Mouse (Mus musculus) left cerebral cortex, adult 9 months (tissue): ENCODE results near the gene Six5.
"Not testable (repeated sequence)": the region's sequence is repeated elsewhere in the genome, so short reads cannot be mapped to it uniquely, and the experiment has no call there.

Source experiments
- DNase-seq, 2 experiments: peaks; one replicate each; pipeline ENCODE4 v3.0.0; 2022; ENCODE audit warnings: low spot score in 2 of 2

The Six5 gene

DNA sequence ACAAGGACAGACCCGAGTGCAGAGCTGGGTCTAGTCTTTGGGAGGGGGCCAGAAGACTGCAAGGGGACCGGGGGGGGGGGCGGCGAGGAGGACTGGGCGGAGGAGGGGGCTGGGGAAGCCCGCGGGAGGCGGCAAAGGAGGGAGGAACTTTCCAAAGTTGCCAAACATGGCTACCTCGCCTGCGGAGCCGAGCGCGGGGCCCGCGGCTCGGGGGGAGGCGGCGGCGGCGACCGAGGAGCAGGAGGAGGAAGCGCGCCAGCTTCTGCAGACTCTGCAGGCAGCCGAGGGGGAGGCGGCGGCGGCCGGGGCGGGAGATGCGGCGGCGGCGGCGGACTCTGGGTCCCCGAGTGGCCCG lies at the start of gene Six5:
Gene Six5, plus strand, starts transcription at position 124 of the 355 bp plus-strand sequence.
- no peak for DNase-seq

GRCm38 (mm10) chr7:19044616-19045015 lies 49.8 kb upstream of the Six5 start:
- no peak for DNase-seq

DNA sequence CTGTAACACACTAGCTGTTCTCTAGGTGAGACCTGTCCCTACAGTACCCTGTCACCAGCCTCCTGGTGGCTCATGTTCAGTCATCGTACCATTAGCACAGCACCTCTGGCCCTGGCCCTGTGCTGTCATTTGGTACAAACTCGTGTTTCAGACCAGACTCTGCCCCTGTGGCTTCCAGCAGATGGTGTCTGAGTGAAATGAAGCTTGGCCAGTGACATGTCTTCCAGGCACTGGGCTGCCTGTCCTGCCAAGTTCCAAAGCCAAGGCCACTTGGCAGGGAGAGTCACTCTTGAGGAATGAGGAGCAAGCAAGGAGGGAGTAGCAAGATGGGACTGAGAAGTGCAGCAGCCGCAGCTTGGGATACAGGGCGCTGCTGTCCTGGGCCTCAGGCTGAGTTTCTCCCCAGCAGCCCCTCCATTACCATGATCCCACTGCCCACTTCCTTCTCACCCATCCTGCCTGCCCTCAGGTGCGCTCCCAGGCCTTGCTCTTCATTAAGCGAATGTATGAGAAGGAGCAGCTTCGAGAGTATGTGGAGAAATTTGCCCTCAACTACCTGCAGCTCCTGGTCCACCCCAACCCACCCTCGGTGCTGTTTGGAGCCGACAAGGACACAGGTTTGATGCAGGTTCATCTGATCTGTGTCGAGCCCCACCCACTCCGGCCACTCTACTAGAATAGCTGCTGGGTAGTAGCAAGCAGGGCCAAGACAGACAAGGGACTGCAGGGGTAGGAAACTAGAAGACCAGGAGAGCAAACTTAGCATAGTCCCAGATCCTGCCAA lies 47.9 kb upstream of the Six5 start:
- no peak for DNase-seq

GRCm38 (mm10) chr7:19048006-19048527 lies 46.3 kb upstream of the Six5 start:
- DNase-seq, result no peak

DNA sequence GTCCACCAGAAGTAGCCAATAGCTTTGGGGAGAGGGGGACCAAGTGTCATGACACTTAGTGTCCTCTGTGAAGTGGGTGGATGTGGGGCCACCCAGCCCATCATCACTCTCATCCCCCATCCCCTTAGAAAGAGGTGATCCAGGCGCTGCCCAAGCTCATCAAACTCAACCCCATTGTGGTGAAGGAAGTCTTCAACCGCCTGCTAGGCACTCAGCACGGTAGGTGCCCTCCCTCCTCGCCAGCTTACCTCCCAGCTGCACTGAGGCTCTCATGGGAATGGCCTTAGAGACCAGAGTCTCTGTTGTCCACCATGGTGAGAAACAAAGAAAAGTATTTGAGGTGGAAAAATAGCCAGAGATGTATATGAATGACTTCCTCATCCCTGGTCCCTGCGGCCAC lies 45.1 kb upstream of the Six5 start:
- no peak for DNase-seq

DNA sequence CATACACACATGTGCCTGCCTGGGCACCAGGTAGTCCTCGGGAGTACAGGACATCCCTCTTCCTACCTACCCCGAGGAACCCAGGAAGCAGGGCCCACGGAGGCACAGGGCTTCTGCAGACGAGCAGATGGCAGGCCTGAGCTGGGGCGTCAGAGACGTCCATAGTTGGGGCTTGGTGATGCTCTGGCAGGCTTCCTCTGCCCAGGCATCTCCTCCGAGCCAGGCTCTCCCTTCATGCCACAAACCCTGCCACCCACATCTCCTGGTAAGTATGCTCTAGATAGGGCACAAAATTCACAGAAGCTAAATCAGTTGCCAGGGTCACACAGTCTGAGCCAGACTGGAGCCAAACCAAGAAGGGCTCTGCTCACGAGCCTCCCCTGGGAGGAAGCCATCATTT lies 44.2 kb upstream of the Six5 start:
- DNase-seq, result peak in 1 of 2 experiments; percentile 40

DNA sequence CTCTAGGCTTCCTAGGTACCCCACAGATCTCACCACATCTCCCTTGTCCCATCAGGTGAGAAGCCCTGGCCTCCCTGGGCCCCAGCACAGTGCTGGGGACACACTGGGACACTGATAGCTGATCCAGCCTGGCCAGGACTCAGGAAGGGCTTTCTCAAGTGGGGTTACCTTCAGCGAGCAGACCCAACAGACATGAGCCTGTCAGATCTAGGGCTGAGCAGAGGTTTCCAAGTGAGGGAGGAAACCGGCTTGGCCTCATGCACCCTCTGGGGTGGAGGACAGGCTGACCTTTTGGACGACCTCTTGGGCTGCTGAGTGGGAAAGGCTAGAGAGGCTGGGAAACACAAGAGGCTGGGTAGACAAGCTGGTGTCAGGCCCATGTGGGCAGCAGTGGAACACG lies 43.2 kb upstream of the Six5 start:
- DNase-seq, result no peak

GRCm38 (mm10) chr7:19052345-19053135 lies 41.9 kb upstream of the Six5 start:
- peak in 1 of 2 experiments; percentile 75 for DNase-seq

DNA sequence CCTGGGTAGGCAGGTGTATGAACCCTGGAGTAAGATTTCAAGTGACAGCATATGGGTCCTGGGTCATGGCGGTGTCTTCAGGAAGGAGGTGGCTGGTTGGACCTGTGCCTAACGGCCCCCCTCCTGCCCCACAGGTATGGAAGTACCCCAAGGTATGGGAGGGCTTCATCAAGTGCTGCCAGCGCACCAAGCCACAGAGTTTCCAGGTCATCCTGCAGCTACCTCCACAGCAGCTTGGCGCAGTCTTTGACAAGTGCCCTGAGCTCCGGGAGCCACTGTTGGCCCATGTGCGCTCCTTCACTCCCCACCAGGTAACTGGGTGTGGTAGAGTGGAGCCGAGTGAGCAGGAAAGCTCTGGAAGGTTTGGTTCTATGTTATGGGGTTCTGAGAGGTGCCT lies 41.3 kb upstream of the Six5 start:
- no peak for DNase-seq

DNA sequence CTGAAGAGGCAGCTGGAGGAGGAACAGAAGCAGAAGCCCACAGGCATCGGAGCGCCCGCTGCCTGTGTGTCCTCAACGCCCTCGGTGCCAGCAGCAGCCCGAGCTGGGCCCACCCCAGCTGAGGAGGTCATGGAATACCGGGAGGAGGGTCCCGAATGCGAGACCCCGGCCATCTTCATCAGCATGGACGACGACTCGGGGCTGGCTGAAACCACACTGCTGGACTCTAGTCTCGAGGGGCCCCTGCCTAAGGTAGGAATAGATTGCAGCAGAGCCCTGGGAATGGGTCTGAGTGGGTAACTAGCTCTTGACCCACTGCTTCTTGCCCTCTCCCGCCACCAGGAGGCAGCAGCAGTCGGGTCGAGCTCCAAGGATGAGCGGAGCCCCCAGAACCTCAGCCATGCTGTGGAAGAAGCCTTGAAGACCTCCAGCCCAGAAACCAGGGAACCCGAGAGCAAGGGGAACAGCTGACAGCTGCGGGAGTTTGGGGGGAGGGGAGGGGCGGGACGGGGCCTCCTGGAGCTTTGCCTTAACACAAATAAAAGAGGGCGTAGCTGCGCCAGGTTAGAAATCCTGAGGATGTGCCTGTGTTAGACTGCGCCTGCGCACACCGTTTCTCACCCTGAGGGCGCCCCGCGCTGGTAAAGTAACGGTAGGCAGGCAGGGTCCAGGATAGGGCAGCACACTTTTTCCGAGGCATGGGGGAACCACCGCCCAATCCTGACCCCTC lies 40.2 kb upstream of the Six5 start, which contains the start of gene Rsph6a:
Gene Rsph6a, plus strand, starts transcription at position 644 of the 730 bp plus-strand sequence.
- no peak for DNase-seq

- DNase-seq, result no peak
Measured at GRCm38 (mm10) chr7:19054777-19055076, 39.7 kb upstream of the Six5 start.

DNA sequence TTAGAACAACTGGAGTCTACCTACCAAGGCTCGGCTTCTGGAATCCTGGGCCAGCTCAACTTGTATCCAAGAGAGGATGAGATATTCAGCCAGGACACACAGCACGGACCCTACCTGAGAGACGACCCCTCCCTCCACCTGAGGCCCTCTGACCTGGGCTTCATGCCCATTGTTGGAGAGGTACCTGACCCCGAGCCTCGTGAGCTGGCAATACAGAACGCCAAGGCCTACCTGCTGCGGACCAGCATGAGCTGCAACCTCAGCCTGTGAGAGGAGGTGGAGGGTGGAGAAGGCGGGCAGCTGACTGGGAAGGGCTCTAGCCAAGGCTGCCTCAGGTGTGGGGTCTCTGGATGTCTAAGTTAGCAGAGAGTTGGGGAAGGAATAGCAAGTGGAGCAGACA lies 39.3 kb upstream of the Six5 start:
- DNase-seq, result no peak

DNA sequence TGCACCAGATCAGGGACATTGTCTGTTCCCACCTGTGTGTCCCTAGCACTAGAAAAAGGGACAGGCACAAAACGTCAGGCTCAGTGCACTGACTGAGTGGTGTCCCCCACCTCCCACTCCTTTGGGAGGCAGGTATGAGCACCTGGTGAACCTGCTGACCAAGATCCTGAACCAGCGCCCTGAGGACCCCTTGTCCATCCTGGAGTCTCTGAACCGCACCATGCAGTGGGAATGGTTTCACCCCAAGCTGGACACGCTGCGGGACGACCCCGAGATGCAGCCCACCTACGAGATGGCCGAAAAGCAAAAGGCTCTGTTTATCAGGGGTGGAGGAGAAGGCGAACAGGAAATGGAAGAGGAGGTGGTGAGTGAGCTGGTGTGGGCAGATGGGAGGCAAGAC lies 37.0 kb upstream of the Six5 start:
- no peak for DNase-seq

DNA sequence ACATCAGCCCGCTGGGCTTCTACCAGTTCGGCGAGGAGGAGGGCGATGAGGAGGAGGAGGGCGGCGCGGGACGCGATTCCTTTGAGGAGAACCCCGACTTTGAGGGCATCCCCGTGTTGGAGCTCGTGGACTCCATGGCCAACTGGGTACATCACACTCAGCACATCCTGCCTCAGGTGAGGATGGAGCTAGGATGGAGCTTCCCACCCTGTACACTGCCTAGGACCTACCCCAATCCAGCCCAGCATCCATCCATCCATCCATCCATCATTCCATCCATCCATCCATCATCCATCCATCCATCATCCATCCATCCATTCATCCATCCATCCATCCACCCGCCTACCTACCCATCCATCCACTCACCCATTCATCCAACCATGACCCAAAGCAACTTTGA lies 28.5 kb upstream of the Six5 start:
- DNase-seq, result no peak

- no peak for DNase-seq
Measured at GRCm38 (mm10) chr7:19067063-19067462, 27.3 kb upstream of the Six5 start.

GRCm38 (mm10) chr7:19067935-19068334 lies 26.5 kb upstream of the Six5 start:
- no peak for DNase-seq

GRCm38 (mm10) chr7:19068707-19069106 lies 25.7 kb upstream of the Six5 start:
- DNase-seq, result peak in 1 of 2 experiments; percentile 83

DNA sequence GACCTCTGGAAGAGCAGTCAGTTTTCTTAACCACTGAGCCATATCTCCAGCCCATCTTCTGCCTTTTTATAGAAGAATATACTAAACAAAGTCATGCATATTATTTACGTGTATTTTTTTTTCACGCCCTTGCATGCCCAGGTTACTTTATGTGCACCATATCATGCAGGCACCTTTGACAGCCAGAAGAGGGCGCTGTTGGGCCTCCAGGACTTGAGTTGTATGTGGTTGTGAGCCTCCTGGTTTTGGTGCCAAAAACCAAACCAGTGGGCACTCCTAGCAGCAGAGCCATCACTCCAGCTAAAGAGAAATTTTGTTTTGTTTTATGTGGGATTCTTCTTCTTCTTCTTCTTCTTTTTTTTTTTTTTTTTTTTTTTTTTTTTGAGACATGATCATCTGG lies 24.9 kb upstream of the Six5 start:
- DNase-seq, result no peak

DNA sequence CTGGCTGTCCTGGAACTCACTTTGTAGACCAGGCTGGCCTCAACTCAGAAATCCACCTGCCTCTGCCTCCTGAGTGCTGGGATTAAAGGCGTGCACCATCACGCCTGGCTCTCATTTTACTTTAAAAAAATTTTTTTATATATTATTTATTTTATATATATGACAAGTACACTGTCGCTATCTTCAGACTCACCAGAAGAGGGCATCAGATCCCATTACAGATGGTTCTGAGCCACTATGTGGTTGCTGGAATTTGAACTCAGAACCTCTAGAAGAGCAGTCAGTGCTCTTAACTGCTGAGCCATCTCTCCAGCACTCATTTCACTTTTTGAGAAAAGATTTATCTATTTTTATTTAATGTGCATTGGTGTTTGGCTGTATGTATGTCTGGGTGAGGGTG lies 23.4 kb upstream of the Six5 start:
- DNase-seq, result not testable (repeated sequence)

DNA sequence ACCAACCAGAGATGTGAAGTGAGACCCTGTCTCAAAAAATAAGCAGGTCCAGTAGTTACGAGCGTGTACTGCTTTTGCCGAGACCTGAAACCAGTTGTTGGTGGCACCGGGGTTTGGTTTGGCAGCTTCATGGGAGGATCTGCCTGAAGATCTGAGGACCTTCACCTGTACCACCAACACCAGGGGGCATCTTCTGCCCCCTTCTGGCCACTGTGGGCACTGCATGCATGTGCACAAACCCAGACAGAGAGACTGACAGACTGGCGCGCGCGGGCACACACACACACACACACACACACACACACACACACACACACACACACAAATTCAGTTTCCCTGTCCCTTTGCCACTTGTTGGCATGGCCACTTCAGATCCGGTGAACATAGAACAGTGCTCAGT lies 20.9 kb upstream of the Six5 start:
- no peak for DNase-seq

- DNase-seq, result no peak
Measured at GRCm38 (mm10) chr7:19074494-19074893, 19.9 kb upstream of the Six5 start.

- no peak for DNase-seq
Measured at GRCm38 (mm10) chr7:19075231-19075630, 19.2 kb upstream of the Six5 start.
